Mouse (Mus musculus) CH12.LX (cell line): Measurements from ENCODE around the gene Krtap29-1.

Experiments used
- CHD2 ChIP-seq: IDR thresholded peaks from 2 replicates; pipeline ENCODE4 v1.6.1; 2011; ENCODE audit warnings: low read length, improper control_type of control experiment
- CTCF ChIP-seq, 2 experiments: IDR thresholded peaks in 1 of 2; conservative IDR thresholded peaks in 1 of 2; 2 replicates each; pipeline ENCODE4 v1.5.1; 2011 to 2012; ENCODE audit warnings: low read depth in 2 of 2, low read length in 2 of 2, improper control_type of control experiment in 1 of 2, inconsistent platforms in 1 of 2, mild to moderate bottlenecking in 1 of 2, moderate library complexity in 1 of 2
- EP300 ChIP-seq: IDR thresholded peaks from 2 replicates; pipeline ENCODE4 v1.6.1; 2011; ENCODE audit warnings: low read length, improper control_type of control experiment
- MXI1 ChIP-seq: IDR thresholded peaks from 2 replicates; pipeline ENCODE4 v1.6.1; 2011; ENCODE audit warnings: mild to moderate bottlenecking, low read depth, low read length, improper control_type of control experiment
- PAX5 ChIP-seq: IDR thresholded peaks from 2 replicates; pipeline ENCODE4 v1.6.1; 2012; ENCODE audit warnings: low read length, inconsistent platforms, mixed read lengths
- POLR2A ChIP-seq: IDR thresholded peaks from 2 replicates; pipeline ENCODE4 v1.6.1; 2011; ENCODE audit warnings: low read depth, mild to moderate bottlenecking, improper control_type of control experiment, low read length
- RAD21 ChIP-seq: IDR thresholded peaks from 2 replicates; pipeline ENCODE4 v1.6.1; 2011; ENCODE audit warnings: low read depth, mild to moderate bottlenecking, low read length, improper control_type of control experiment, moderate library complexity

- TF ChIP-seq POLR2A (no peak), RAD21 (no peak), PAX5 (no peak), MXI1 (no peak), EP300 (no peak), CTCF (conservative IDR thresholded peaks at IDR 0.05 in 1 of 2, IDR thresholded peaks at IDR 0.05 in 1 of 2; ENCODE audit: low read depth in 2 of 2, low read length in 2 of 2) (no peak), CHD2 (no peak)
These were observed 31.8 kb upstream of the Krtap29-1 start for GRCm38 (mm10) chr11:100010682-100011081.
